Mouse (Mus musculus): ENCODE measurements around the gene Dirc2. TPM values are rescaled to one million over a fixed set of nuclear protein-coding genes. Genes with fewer than 3 reads are reported as not detected.

Dirc2 gene
- total and polyA plus RNA-seq, 2 experiments from 2014 or later = 35.5 to 70.8 TPM

- H3K4me2 ChIP-seq (ENCODE audit: low read depth, low read length) = no peak overlapping the region
- no peak overlapping the region for H3K27ac ChIP-seq
- no peaks in the 10 kb centered on the region for H3K36me3 ChIP-seq (ENCODE audit: insufficient read depth, low read length)
- ATAC-seq (no peak), DNase-seq (ENCODE audit: low spot score) (no peak)
- no peak overlapping the region for H3K4me3 ChIP-seq (ENCODE audit: low read length)
- WGBS = 78% methylated on average over 2 of the region's 2 CpGs
- no peak overlapping the region for H3K9ac ChIP-seq (replicated peaks; ENCODE audit: low read length)
- H3K4me1 ChIP-seq (ENCODE audit: insufficient read depth, low read length) = peaks cover 9% of the 10 kb centered on the region; the same call in 1 of the 2 replicates
- no peaks in the 10 kb centered on the region for H3K27me3 ChIP-seq (ENCODE audit: insufficient read depth, low read length)
- H3K9me3 ChIP-seq (ENCODE audit: low read length) = no peaks in the 10 kb centered on the region
- no peak for TF ChIP-seq CTCF (IDR thresholded peaks at IDR 0.05; ENCODE audit: low read depth)
Observed at GRCm38 (mm10) chr16:35765449-35765848, 3.7 kb downstream of the Dirc2 start.

- Histone ChIP-seq H3K36me3 (ENCODE audit: insufficient read depth, low read length) (no peaks in the 10 kb centered on the region), H3K27ac (no peak overlapping the region), H3K9ac (replicated peaks; ENCODE audit: low read length) (no peak overlapping the region), H3K4me3 (ENCODE audit: low read length) (no peak overlapping the region), H3K27me3 (ENCODE audit: insufficient read depth, low read length) (no peaks in the 10 kb centered on the region), H3K4me2 (ENCODE audit: low read depth, low read length) (no peak overlapping the region), H3K4me1 (ENCODE audit: insufficient read depth, low read length) (peaks cover 9% of the 10 kb centered on the region; the same call in 1 of the 2 replicates), H3K9me3 (ENCODE audit: low read length) (no peaks in the 10 kb centered on the region)
- ATAC-seq (no peak), DNase-seq (ENCODE audit: low spot score) (no peak)
- WGBS = 95% methylated on average over 1 of the region's 1 CpGs
- TF ChIP-seq CTCF (IDR thresholded peaks at IDR 0.05; ENCODE audit: low read depth) = no peak
Observed at GRCm38 (mm10) chr16:35764941-35765340, 4.2 kb downstream of the Dirc2 start.

- DNase-seq (ENCODE audit: low spot score) (no peak), ATAC-seq (no peak)
- WGBS = 81% methylated on average over 11 of the region's 11 CpGs
- H3K27me3 ChIP-seq (ENCODE audit: insufficient read depth, low read length) = no peaks in the 10 kb centered on the region
- peaks cover 6% of the 10 kb centered on the region; the same call in 1 of the 2 replicates for H3K4me1 ChIP-seq (ENCODE audit: insufficient read depth, low read length)
- H3K27ac ChIP-seq = no peak overlapping the region
- no peak overlapping the region for H3K4me3 ChIP-seq (ENCODE audit: low read length)
- no peak for TF ChIP-seq CTCF (IDR thresholded peaks at IDR 0.05; ENCODE audit: low read depth)
- no peaks in the 10 kb centered on the region for H3K36me3 ChIP-seq (ENCODE audit: insufficient read depth, low read length)
- no peak overlapping the region for H3K9ac ChIP-seq (replicated peaks; ENCODE audit: low read length)
- H3K9me3 ChIP-seq (ENCODE audit: low read length) = no peaks in the 10 kb centered on the region
- H3K4me2 ChIP-seq (ENCODE audit: low read depth, low read length) = no peak overlapping the region
Observed at GRCm38 (mm10) chr16:35763590-35764296, 5.4 kb downstream of the Dirc2 start.

GRCm38 (mm10) chr16:35759401-35759800 is 9.8 kb downstream of the Dirc2 start:
- WGBS = 86% methylated on average over 5 of the region's 5 CpGs
- no peak for TF ChIP-seq CTCF (IDR thresholded peaks at IDR 0.05; ENCODE audit: low read depth)
- H3K4me2 ChIP-seq (ENCODE audit: low read depth, low read length) = no peak overlapping the region

GRCm38 (mm10) chr16:35756697-35757096 is 12.5 kb downstream of the Dirc2 start:
- ATAC-seq (no peak), DNase-seq (ENCODE audit: low spot score) (no peak)
- TF ChIP-seq CTCF (IDR thresholded peaks at IDR 0.05; ENCODE audit: low read depth) = no peak
- no peaks in the 10 kb centered on the region for H3K4me1 ChIP-seq (ENCODE audit: insufficient read depth, low read length)
- H3K4me3 ChIP-seq (ENCODE audit: low read length) = no peak overlapping the region
- no peaks in the 10 kb centered on the region for H3K27me3 ChIP-seq (ENCODE audit: insufficient read depth, low read length)
- no peak overlapping the region for H3K27ac ChIP-seq
- H3K36me3 ChIP-seq (ENCODE audit: insufficient read depth, low read length) = no peaks in the 10 kb centered on the region
- H3K9ac ChIP-seq (replicated peaks; ENCODE audit: low read length) = no peak overlapping the region
- H3K4me2 ChIP-seq (ENCODE audit: low read depth, low read length) = no peak overlapping the region
- H3K9me3 ChIP-seq (ENCODE audit: low read length) = no peaks in the 10 kb centered on the region
- 88% methylated on average over 9 of the region's 9 CpGs for WGBS

More at GRCm38 (mm10) chr16:35759401-35759800, 9.8 kb downstream of the Dirc2 start:
- ATAC-seq = no peak
- no peak overlapping the region for H3K27ac ChIP-seq
- H3K9me3 ChIP-seq (ENCODE audit: low read length) = no peaks in the 10 kb centered on the region
- no peak overlapping the region for H3K4me3 ChIP-seq (ENCODE audit: low read length)
- H3K36me3 ChIP-seq (ENCODE audit: insufficient read depth, low read length) = no peaks in the 10 kb centered on the region
- DNase-seq (ENCODE audit: low spot score) = no peak
- no peaks in the 10 kb centered on the region for H3K27me3 ChIP-seq (ENCODE audit: insufficient read depth, low read length)
- H3K4me1 ChIP-seq (ENCODE audit: insufficient read depth, low read length) = no peaks in the 10 kb centered on the region
- no peak overlapping the region for H3K9ac ChIP-seq (replicated peaks; ENCODE audit: low read length)

GRCm38 (mm10) chr16:35755502-35756334 is 13.4 kb downstream of the Dirc2 start:
- Histone ChIP-seq H3K4me1 (ENCODE audit: insufficient read depth, low read length) (no peaks in the 10 kb centered on the region), H3K9me3 (ENCODE audit: low read length) (no peaks in the 10 kb centered on the region), H3K4me3 (ENCODE audit: low read length) (no peak overlapping the region), H3K9ac (replicated peaks; ENCODE audit: low read length) (no peak overlapping the region), H3K36me3 (ENCODE audit: insufficient read depth, low read length) (no peaks in the 10 kb centered on the region), H3K27me3 (ENCODE audit: insufficient read depth, low read length) (no peaks in the 10 kb centered on the region), H3K27ac (no peak overlapping the region), H3K4me2 (ENCODE audit: low read depth, low read length) (no peak overlapping the region)
- DNase-seq (ENCODE audit: low spot score) (no peak), ATAC-seq (no peak)
- WGBS = 68% methylated on average over 6 of the region's 6 CpGs
- no peak for TF ChIP-seq CTCF (IDR thresholded peaks at IDR 0.05; ENCODE audit: low read depth)

All from hindbrain, postnatal 0 days (tissue).